Mouse (Mus musculus): Measurements from ENCODE around the gene Olfr1472.
"Not testable (repeated sequence)": the region's sequence is repeated elsewhere in the genome, so short reads cannot be mapped to it uniquely, and the experiment has no call there.

Gene Olfr1472

DNA sequence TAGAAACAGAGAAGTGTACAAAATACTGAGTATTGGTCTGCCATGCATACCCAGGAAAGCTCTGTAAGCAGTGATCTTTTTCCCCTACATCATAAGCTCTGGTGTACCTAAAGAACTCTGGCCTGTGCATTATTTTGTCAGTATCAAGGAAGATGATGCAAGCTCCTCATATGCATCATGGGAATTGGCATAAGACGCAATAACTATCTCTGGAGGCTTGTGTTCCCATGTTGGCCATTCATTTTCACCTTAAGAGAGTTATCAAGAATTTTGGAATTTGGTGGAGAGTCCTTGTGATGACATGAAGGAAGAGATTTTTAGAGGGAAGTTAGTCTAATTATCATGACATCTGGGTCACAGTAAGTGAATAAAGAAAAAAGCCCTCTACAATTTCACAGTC is at the start of gene Olfr1472:
Gene Olfr1472 (minus strand): TSS at position 101 of the 400 bp plus-strand sequence.
- DNase-seq (ENCODE audit: low read depth, low spot score): no peak

DNA sequence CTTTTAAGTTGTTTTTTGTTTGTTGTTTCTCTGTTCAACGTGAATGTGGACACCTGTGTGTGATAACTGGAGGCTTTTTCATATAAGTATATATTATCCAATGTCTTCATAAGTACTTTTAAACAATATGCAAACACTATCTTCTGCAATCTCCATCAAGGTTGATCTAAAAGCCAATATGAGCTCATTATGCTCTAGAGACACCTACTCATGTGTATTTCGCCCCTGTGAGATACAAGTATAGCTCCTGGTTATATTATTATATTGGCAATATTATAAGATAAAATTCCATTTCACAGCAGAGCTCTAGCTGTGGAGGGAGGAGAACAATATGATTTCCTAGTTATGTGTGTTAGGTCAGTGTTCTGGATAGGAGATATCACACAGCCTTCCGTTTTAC is 44.4 kb upstream of the Olfr1472 start, which contains the start of gene Olfr1477:
Gene Olfr1477 (plus strand): TSS at position 301 of the 400 bp plus-strand sequence.
- DNase-seq (ENCODE audit: low read depth, low spot score): no peak

DNA sequence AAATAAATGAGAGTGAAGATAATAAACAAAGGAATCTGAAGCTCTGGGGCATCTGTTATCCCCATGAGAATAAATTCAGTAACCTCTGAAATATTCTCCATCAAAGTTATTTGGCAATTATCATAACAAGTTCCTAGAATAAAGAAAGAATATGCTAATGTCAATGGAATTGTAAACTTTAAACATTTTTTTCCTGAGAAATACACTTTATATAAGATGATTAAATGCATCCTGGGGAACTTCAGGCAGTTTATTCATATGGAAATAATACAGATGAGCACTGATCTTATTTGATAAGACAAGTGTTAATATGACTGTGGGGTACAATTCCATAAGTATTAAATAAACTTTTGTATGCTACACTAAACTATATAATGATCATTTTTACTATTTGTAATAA is 24.2 kb upstream of the Olfr1472 start, which contains the start of gene Olfr1475:
Gene Olfr1475 (minus strand): TSS at position 101 of the 400 bp plus-strand sequence.
- DNase-seq (ENCODE audit: low read depth, low spot score): no peak

DNA sequence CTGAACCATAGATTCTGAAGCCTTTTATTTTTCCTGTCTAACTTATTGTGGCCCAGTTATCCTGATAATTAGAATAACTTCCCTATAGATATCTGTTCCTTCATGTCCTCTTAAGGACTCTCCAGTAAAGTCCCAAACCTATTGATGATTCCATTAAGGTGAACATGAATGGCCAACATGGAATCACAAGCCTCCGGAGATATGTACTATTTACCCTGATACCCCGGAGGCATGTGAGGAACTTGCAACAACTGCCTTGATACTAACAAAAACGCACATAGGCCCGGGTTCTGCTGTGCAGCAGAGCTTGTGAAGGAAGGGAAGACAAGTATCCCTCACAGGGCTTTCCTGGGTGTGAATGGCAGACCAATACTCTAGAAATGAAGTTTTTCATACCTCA is 13.4 kb upstream of the Olfr1472 start, which contains the start of gene Olfr1474:
Gene Olfr1474 (plus strand): TSS at position 301 of the 400 bp plus-strand sequence.
- not testable (repeated sequence) for DNase-seq (ENCODE audit: low read depth, low spot score)

DNA sequence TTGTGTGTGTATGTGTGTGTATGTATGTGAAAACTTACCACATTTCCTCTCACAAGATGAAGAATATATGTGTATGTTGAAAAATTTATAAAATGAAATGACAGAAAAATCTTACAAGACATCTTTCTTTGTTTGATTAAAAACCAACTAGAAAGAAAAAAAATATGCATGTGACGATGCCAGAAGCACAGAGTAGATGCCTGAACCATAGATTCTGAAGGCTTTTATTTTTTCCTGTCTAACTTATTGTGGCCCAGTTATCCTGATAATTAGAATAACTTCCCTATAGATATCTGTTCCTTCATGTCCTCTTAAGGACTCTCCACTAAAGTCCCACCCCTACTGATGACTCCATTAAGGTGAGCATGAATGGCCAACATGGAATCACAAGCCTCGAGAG is 12.8 kb downstream of the Olfr1472 start, which contains the start of gene Olfr1471:
Gene Olfr1471 (plus strand): TSS at position 301 of the 400 bp plus-strand sequence.
- DNase-seq (ENCODE audit: low read depth, low spot score): not testable (repeated sequence)

DNA sequence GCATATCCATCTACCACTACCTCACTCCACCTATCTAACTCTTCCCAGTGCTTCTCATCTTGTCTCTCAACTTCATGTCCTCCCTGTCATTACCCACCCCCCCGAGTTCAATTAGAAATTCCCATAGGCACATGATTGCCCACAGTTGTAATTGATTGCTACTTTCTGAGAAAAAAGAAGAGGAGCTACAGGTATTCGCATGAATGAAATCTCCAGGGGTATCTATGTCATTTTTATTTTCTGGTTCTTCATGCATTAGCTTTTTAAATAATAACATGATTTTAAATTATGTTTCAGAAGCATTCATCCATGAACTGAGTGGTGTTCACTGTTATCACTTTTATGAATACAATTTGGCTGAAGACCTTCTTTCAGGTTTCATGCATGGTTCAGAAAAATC is 48.3 kb downstream of the Olfr1472 start, which contains the start of gene Olfr1469:
Gene Olfr1469 (plus strand): TSS at position 301 of the 400 bp plus-strand sequence.
- DNase-seq (ENCODE audit: low read depth, low spot score): no peak

Data from retina, adult 2 months (tissue).